Mouse (Mus musculus) spleen, postnatal 36 days (tissue): ENCODE measurements around the gene Trpm1.
A peak's percentile ranks its signal among the peaks of the same experiment; 100 is the strongest.

Experiments used
- DNase-seq, 2 experiments: peaks; one replicate each; pipeline ENCODE4 v3.0.0; 2022; ENCODE audit warnings: low spot score in 2 of 2, mixed read lengths in 1 of 2

Trpm1 gene

DNA sequence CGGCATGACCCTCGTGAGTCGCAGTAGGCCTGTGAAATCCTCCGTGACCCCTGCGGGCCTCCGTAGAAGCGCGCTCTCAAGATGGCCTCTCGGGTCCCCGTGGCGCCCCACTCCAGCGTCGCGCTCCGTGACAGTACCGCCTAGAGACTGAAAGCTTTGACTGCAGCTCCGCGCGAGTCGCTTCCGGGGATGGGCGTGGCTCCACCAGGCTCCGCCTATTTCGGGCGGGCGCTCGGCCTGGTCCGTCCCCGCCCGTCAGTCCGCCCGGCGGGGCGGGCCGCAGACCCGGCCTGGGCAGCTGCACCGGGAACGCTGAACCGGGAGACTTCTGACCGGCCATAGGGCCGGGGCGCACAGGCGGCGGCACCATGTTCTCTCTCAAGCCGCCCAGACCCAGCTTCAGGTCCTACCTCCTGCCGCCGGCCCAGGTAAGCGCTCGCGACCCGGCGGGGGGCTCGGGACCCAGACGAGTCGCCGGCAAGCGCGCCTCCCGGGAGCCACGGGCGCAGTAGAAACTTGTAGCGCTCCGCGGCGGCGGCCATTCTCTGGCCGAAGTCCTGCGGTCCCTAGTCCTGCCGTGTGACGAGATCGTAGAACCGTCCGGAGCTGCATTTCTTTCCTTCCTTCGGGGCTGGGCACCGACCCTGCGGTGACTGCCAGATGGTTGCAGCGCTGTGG lies 133.9 kb downstream of the Trpm1 start, which contains the start of gene Mtmr10:
TSS of gene Mtmr10 (plus strand) at position 240 of the 678 bp plus-strand sequence.
- peak; percentile 95 for DNase-seq

DNA sequence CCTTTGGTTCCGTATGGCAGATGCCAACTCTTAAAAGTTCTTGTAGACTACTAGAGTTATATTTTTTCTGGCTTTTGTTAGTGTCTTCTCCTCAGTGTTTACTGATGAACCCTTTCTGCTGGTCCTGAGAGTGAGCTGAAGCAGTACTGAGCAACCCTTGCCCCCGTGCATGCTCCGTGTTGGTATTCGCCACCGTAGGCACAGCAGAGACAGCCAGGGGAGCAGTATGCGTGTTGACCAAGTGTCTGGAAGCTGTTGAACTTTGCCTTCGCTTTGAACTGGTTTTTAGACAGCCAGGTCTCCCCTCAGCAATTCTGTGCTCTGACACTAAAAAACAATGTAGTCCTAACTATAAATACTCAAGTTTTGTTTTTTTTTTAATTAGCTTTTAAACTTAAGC lies 135.8 kb downstream of the Trpm1 start:
- no peak for DNase-seq

DNA sequence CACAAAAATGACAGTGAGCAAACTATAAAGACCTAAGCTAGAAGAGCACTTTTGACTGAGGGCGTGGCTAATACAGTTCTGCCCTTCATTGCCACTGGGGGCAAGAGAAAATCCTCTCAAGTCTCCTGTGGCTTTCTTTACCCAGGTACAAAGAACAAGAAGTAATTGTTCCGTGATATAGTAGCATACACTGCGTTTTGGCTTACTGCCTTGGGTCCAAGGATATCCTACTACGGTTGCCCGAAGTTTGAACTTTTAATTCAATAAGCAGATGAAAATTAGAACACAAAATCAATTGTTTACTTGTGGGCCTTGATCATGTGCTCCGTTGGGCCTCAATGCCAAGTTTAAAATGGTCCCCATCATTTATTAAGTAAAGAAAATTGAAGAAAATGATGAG lies 136.8 kb downstream of the Trpm1 start:
- DNase-seq = no peak

DNA sequence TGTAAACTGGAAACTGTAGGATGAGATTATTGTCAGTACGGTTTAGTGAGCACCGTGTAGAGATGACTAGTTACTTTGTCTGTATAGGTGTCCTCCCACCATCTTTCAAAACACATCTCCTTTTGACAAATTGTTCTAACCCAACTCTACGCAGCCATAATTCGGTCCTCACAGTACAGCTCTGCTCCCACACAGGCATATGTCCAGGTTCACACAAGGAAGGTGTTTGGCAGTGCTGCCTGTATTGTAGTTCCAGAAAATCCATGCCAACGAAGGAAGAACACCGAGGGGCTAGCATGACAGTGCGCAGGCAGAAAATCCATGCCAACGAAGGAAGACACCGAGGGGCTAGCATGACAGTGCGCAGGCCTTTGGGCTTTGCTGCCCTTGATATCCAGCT lies 138.1 kb downstream of the Trpm1 start:
- no peak for DNase-seq

DNA sequence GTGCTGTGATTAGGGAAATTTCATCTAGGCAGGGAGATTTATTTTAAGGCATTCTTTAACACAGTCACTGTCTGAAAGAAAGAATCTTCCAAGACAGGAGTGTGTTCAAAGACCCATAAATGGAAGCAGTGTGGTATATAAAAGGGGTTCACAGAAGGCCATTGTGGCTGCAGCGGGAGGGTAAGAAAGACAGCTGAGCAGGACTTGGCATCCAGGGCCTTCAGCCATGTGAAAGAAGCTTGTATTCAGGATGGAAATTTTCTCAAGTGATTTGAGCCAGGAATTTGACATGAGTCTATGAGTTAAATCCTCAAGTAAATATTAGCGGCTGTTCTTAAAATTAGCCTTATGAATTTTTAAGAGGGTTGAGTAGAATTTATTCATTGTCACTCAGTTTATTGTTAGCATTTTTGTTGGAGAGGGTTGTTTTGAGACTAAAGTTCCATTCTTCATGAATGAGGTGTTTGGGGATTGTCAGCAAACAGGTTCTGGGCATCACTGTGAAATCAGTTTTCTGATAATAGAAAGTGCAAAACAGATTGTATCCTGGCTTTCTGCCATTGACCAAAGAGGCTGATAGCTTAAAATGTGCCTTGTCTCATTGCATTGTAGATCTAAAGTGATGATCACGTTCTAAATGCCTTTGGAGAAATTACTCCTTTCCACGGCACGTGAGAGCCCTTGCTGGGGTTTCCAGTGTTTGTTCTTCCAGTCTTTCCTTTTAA lies 142.8 kb downstream of the Trpm1 start:
- DNase-seq = no peak

DNA sequence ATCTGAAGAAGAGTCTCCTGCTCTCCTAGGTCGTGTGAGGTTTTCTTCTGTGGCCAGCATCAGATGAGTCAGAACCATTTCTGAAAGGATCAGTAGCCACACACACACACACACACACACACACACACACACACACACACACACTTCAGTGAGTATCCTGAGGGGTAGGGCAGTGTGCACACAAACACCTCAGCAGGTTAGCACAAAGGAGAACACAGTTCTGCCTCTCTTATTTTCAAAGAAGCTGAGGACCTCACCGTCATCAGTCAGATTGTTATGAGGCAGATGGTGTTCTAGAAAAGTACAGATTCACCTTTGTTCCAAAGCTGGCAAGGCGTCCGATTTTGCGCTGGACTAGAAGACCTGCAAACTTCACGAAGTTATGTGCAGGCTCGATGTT lies 156.6 kb downstream of the Trpm1 start:
- DNase-seq = no peak

DNA sequence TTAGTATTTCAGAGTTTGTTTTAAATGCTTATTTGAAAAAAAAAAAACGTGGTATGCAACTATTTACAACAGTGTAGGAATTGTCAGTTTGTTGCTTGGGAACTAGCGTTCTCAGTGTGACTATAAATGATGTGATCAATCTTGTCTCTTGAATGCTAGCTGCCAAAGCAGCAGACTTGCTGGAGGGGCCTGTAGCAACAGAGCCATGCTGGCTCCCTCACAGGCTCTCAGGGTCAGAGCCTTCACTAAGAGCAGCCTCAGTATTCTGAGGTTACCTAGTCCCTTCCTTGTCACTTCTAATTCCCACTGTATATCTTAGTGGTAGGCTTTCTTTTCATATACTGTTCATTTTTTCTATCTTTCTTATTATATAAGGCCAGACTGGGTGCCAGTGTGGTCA lies 157.1 kb downstream of the Trpm1 start:
- DNase-seq = no peak

DNA sequence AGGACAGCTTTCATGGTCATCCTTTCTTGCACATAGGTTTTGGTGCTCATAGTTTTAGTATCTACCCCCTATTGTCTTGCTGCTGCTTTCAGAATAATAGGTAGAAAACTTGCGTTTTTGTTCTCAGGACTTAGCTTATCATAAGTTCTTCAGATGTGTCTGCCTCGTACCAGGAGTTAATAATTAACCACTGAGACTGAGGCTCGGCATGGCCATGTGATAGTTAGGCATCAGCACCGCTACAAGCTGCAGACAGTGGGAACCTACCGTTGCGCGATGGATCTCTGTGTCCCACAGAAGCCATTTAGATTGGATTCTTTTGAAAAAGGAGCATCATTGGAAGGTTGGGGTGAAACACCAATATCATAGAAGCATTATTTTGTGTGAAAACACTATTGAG lies 159.2 kb downstream of the Trpm1 start:
- DNase-seq = no peak
